Mouse (Mus musculus): Measurements from ENCODE around the gene Ptpra. TPM values are rescaled to one million over a fixed set of nuclear protein-coding genes. Genes with fewer than 3 reads are reported as not detected.

Gene Ptpra
- total and polyA plus RNA-seq, 3 experiments = 38.5 to 73.3 (median 40.4) TPM

DNA sequence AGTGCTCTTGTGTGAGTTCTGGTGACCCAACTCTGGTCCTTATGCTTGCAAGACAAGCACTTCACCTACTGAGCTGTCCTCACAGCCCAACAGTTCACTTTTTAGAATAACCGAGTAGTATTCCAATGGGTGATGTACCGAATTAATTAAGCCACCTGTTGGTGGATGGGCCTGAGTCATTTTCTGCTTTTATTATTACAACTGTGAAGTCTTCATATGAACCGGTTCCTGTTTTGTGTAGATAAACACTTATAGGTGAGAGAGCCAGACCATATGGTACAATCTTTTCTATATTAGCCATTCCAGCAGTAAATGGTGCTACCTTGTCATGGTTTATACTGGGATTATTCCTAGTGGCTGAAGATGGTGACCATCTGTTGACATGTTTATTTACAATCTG is 37.3 kb upstream of the Ptpra start:
- dilution Hi-C loops (cut with MboI; ENCODE audit: extremely low pct_ligation_motif_present, extremely low pct_unique_long_range_greater_than_20kb, low sequenced_read_pairs) = no loop called here
- peak; percentile 48 for DNase-seq (ENCODE audit: extremely low read depth)

DNA sequence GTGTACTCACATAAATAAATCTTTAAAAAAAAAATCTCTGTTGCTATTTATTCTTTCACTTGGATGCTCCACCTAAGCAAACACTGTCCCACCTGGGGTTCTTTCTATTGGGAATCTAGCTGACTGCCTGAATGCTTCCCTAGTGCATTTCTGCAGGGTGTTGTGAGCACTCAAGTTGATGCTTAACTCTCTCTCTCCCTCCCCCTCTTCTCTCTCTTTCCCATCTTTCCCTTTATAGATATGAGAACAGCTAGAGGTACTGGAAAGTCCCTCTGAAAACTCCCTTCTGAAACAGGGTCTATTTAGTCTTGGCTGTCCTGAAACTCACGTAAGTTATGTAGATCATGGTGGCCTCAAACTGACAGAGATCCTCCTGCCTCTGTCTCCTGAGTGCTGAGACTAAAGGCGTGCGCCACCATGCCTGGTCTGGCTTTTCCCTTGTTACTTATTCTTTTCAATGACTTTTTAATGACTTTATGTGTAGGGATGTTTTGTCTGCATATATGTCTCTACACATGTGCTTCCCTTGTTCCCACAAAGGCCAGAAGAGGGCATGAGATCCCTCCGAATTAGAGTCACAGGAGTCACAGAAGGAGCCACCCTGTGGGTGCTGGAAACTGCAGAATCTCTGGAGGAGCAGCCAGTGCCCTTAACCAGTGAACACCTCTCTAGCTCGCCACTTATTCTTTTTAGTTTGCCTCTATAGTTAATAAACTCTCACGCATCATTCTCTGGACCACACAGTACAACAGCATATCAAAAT is 35.8 kb upstream of the Ptpra start:
- Histone ChIP-seq H3K36me3 (replicated peaks in 1 of 2; ENCODE audit: control insufficient read depth in 1 of 2, insufficient read depth in 1 of 2, low read length in 1 of 2) (peaks cover 5 to 30% of the 10 kb centered on the region in 2 experiments), H3K27me3 (replicated peaks) (no peaks in the 10 kb centered on the region), H3K9me3 (replicated peaks; ENCODE audit: low read length) (peaks cover 2% of the 10 kb centered on the region), H3K4me2 (ENCODE audit: insufficient read depth, low read depth, poor library complexity, severe bottlenecking) (no peak overlapping the region; the same call in 1 of the 2 replicates), H3K4me1 (ENCODE audit: control insufficient read depth in 1 of 2, insufficient read depth in 2 of 2) (peaks cover 13 to 44% of the 10 kb centered on the region in 2 experiments), H3K27ac (ENCODE audit: insufficient read depth, low read depth) (no peak overlapping the region; the same call in 1 of the 2 replicates), H3K79me2 (replicated peaks; ENCODE audit: control insufficient read depth, extremely low read depth, insufficient read depth, poor library complexity, severe bottlenecking) (no peaks in the 10 kb centered on the region), H3K4me3 (replicated peaks in 1 of 3; ENCODE audit: low read depth in 2 of 3, low read length in 2 of 3, poor library complexity in 1 of 3) (no peak overlapping the region), H3K9ac (ENCODE audit: insufficient read depth, low read depth) (no peak overlapping the region)
- TF ChIP-seq CHD2 (IDR thresholded peaks at IDR 0.05; ENCODE audit: low read length) (0 out of 2 replicates have a peak, but pooled peaks have one; percentile 41), EP300 (IDR thresholded peaks at IDR 0.05; ENCODE audit: low read length) (peak; percentile 62), MAZ (IDR thresholded peaks at IDR 0.05; ENCODE audit: low read depth, low read length) (no peak), ZNF384 (IDR thresholded peaks at IDR 0.05; ENCODE audit: low read depth, low read length) (0 out of 2 replicates have a peak, but pooled peaks have one; percentile 32), JUND (conservative IDR thresholded peaks at IDR 0.05; ENCODE audit: low read depth, low read length) (0 out of 2 replicates have a peak, but pooled peaks have one; percentile 15), JUN (IDR thresholded peaks at IDR 0.05; ENCODE audit: insufficient read depth, low read depth, low read length) (no peak), IRF4 (IDR thresholded peaks at IDR 0.05; ENCODE audit: low read depth, low read length) (peak; percentile 60; the same call in 1 of the 2 replicates), MAX (IDR thresholded peaks at IDR 0.05; ENCODE audit: low read length) (no peak), RAD21 (IDR thresholded peaks at IDR 0.05; ENCODE audit: low read depth, low read length) (peak; percentile 4), E2F4 (IDR thresholded peaks at IDR 0.05; ENCODE audit: insufficient replicate concordance, low read depth, low read length) (no peak), HCFC1 (IDR thresholded peaks at IDR 0.05; ENCODE audit: low read depth, low read length) (no peak), ZKSCAN1 (IDR thresholded peaks at IDR 0.05; ENCODE audit: borderline replicate concordance, low read depth, low read length) (no peak), BHLHE40 (IDR thresholded peaks at IDR 0.05; ENCODE audit: low read depth, low read length) (0 out of 2 replicates have a peak, but pooled peaks have one; percentile 24), CTCF (conservative IDR thresholded peaks at IDR 0.05 in 1 of 2, IDR thresholded peaks at IDR 0.05 in 1 of 2; ENCODE audit: low read depth in 2 of 2, low read length in 2 of 2) (peak in 1 of 2 experiments; percentile 38; a peak in 2 of 4 replicates), ETS1 (conservative IDR thresholded peaks at IDR 0.05; ENCODE audit: low read depth, low read length) (no peak; the same call in 1 of the 2 replicates), MEF2A (IDR thresholded peaks at IDR 0.05; ENCODE audit: borderline replicate concordance, low read depth, low read length) (peak; percentile 88)
- in situ Hi-C loops (cut with MboI; ENCODE audit: low pct_ligation_motif_present, low pct_unique_long_range_greater_than_20kb, low sequenced_read_pairs) = no loop called here
- peak; percentile 42 for DNase-seq (ENCODE audit: extremely low read depth)
- dilution Hi-C loops (cut with MboI; ENCODE audit: extremely low pct_ligation_motif_present, extremely low pct_unique_long_range_greater_than_20kb, low sequenced_read_pairs) = no loop called here

More for the DNA sequence above, 37.3 kb upstream of the Ptpra start:
- in situ Hi-C loops (cut with MboI; ENCODE audit: low pct_ligation_motif_present, low pct_unique_long_range_greater_than_20kb, low sequenced_read_pairs) = no loop called here
- no peaks in the 10 kb centered on the region for H3K27me3 ChIP-seq (replicated peaks)
- H3K79me2 ChIP-seq (replicated peaks; ENCODE audit: control insufficient read depth, extremely low read depth, insufficient read depth, poor library complexity, severe bottlenecking) = no peaks in the 10 kb centered on the region
- H3K9ac ChIP-seq (ENCODE audit: insufficient read depth, low read depth) = no peak overlapping the region
- no peak overlapping the region for H3K4me3 ChIP-seq (replicated peaks in 1 of 3; ENCODE audit: low read depth in 2 of 3, low read length in 2 of 3, poor library complexity in 1 of 3)
- no peak overlapping the region; the same call in 1 of the 2 replicates for H3K27ac ChIP-seq (ENCODE audit: insufficient read depth, low read depth)
- H3K36me3 ChIP-seq (replicated peaks in 1 of 2; ENCODE audit: control insufficient read depth in 1 of 2, insufficient read depth in 1 of 2, low read length in 1 of 2) = peaks cover 0 to 17% of the 10 kb centered on the region in 2 experiments
- no peak overlapping the region for H3K4me2 ChIP-seq (ENCODE audit: insufficient read depth, low read depth, poor library complexity, severe bottlenecking)
- H3K9me3 ChIP-seq (replicated peaks; ENCODE audit: low read length) = peaks cover 2% of the 10 kb centered on the region
- peaks cover 13 to 44% of the 10 kb centered on the region in 2 experiments for H3K4me1 ChIP-seq (ENCODE audit: control insufficient read depth in 1 of 2, insufficient read depth in 2 of 2)
- no peak for TF ChIP-seq NRF1 (IDR thresholded peaks at IDR 0.05; ENCODE audit: low read depth, low read length)
- TF ChIP-seq E2F4 (IDR thresholded peaks at IDR 0.05; ENCODE audit: insufficient replicate concordance, low read depth, low read length) = no peak
- peak; percentile 67; the same call in 1 of the 2 replicates for TF ChIP-seq JUN (IDR thresholded peaks at IDR 0.05; ENCODE audit: insufficient read depth, low read depth, low read length)
- peak; percentile 38; the same call in 1 of the 2 replicates for TF ChIP-seq CHD2 (IDR thresholded peaks at IDR 0.05; ENCODE audit: low read length)
- TF ChIP-seq TBP (conservative IDR thresholded peaks at IDR 0.05; ENCODE audit: low read depth, low read length) = no peak
- TF ChIP-seq ZNF384 (IDR thresholded peaks at IDR 0.05; ENCODE audit: low read depth, low read length) = no peak
- TF ChIP-seq SMC3 (IDR thresholded peaks at IDR 0.05; ENCODE audit: low read depth, low read length) = no peak
- no peak for TF ChIP-seq MAZ (IDR thresholded peaks at IDR 0.05; ENCODE audit: low read depth, low read length)
- TF ChIP-seq MXI1 (IDR thresholded peaks at IDR 0.05; ENCODE audit: low read depth, low read length) = no peak
- no peak for TF ChIP-seq USF2 (conservative IDR thresholded peaks at IDR 0.05; ENCODE audit: low read depth, low read length)
- peak; percentile 75; the same call in 1 of the 2 replicates for TF ChIP-seq RCOR1 (conservative IDR thresholded peaks at IDR 0.05; ENCODE audit: low read depth, low read length)
- no peak for TF ChIP-seq POLR2AphosphoS2 (IDR thresholded peaks at IDR 0.05; ENCODE audit: low read depth, low read length)
- TF ChIP-seq TCF12 (IDR thresholded peaks at IDR 0.05; ENCODE audit: low read depth, low read length) = peak; percentile 56
- TF ChIP-seq RAD21 (IDR thresholded peaks at IDR 0.05; ENCODE audit: low read depth, low read length) = no peak
- TF ChIP-seq ETS1 (conservative IDR thresholded peaks at IDR 0.05; ENCODE audit: low read depth, low read length) = no peak
- no peak for TF ChIP-seq GABPA (IDR thresholded peaks at IDR 0.05; ENCODE audit: insufficient replicate concordance, low read depth, low read length)
- no peak for TF ChIP-seq BHLHE40 (IDR thresholded peaks at IDR 0.05; ENCODE audit: low read depth, low read length)
- TF ChIP-seq NELFE (IDR thresholded peaks at IDR 0.05; ENCODE audit: low read depth, low read length) = no peak
- no peak for TF ChIP-seq UBTF (IDR thresholded peaks at IDR 0.05; ENCODE audit: low read depth, low read length)
- no peak for TF ChIP-seq ELF1 (IDR thresholded peaks at IDR 0.05; ENCODE audit: low read depth, low read length)
- no peak for TF ChIP-seq CHD1 (IDR thresholded peaks at IDR 0.05; ENCODE audit: low read depth, low read length)
- no peak for TF ChIP-seq MYC (IDR thresholded peaks at IDR 0.05; ENCODE audit: low read depth, low read length)
- TF ChIP-seq ZC3H11A (IDR thresholded peaks at IDR 0.05; ENCODE audit: low read depth, low read length) = no peak
- TF ChIP-seq MAFK (IDR thresholded peaks at IDR 0.05; ENCODE audit: insufficient replicate concordance, low read length) = no peak
- TF ChIP-seq POLR2A (IDR thresholded peaks at IDR 0.05; ENCODE audit: low read depth, low read length) = no peak
- TF ChIP-seq JUND (conservative IDR thresholded peaks at IDR 0.05; ENCODE audit: low read depth, low read length) = peak; percentile 79
- peak; percentile 93 for TF ChIP-seq EP300 (IDR thresholded peaks at IDR 0.05; ENCODE audit: low read length)
- no peak for TF ChIP-seq ZKSCAN1 (IDR thresholded peaks at IDR 0.05; ENCODE audit: borderline replicate concordance, low read depth, low read length)
- TF ChIP-seq KAT2A (IDR thresholded peaks at IDR 0.05; ENCODE audit: insufficient replicate concordance, low read length) = no peak
- TF ChIP-seq HCFC1 (IDR thresholded peaks at IDR 0.05; ENCODE audit: low read depth, low read length) = no peak
- no peak for TF ChIP-seq CTCF (conservative IDR thresholded peaks at IDR 0.05 in 1 of 2, IDR thresholded peaks at IDR 0.05 in 1 of 2; ENCODE audit: low read depth in 2 of 2, low read length in 2 of 2)
- TF ChIP-seq IRF4 (IDR thresholded peaks at IDR 0.05; ENCODE audit: low read depth, low read length) = peak; percentile 88
- TF ChIP-seq USF1 (IDR thresholded peaks at IDR 0.05; ENCODE audit: low read depth, low read length) = no peak
- no peak for TF ChIP-seq ZMIZ1 (IDR thresholded peaks at IDR 0.05; ENCODE audit: low read depth, low read length)
- TF ChIP-seq MEF2A (IDR thresholded peaks at IDR 0.05; ENCODE audit: borderline replicate concordance, low read depth, low read length) = peak; percentile 47; the same call in 1 of the 2 replicates
- TF ChIP-seq SIN3A (IDR thresholded peaks at IDR 0.05; ENCODE audit: low read length) = no peak
- TF ChIP-seq MAX (IDR thresholded peaks at IDR 0.05; ENCODE audit: low read length) = no peak
- TF ChIP-seq PAX5 (IDR thresholded peaks at IDR 0.05; ENCODE audit: low read length) = no peak

All from CH12.LX (cell line).